Mouse (Mus musculus) B cell, adult 2 months (primary cell): ENCODE results near the gene Btbd35f2.
"Not testable (repeated sequence)": the region's sequence is repeated elsewhere in the genome, so short reads cannot be mapped to it uniquely, and the experiment has no call there.

ENCODE experiments used
- DNase-seq, 2 experiments: peaks; one replicate each; pipeline ENCODE4 v3.0.0; 2022

Btbd35f2 gene

GRCm38 (mm10) chrX:32278094-32278493, at the start of gene Btbd35f2:
Gene Btbd35f2 (plus strand): TSS chrX:32278394.
- not testable (repeated sequence) for DNase-seq
